Mouse (Mus musculus) forebrain, embryonic 14.5 days (tissue): ENCODE results near the gene Lce1c. TPM values are rescaled to one million over a fixed set of nuclear protein-coding genes. Genes with fewer than 3 reads are reported as not detected.

Experiments used
- ATAC-seq: fragments of 200-750 bp; cut with Nextera tagmentation; 2 replicates; pipeline ENCODE4 v1.8.0; 2017; ENCODE audit warnings: mild to moderate bottlenecking, moderate library complexity
- DNase-seq: peaks from one replicate; pipeline ENCODE4 v3.0.0-alpha.2; 2015; ENCODE audit warnings: low spot score
- H3K27ac ChIP-seq: fragments of 300-500 bp; sonication (generic); 2 replicates; pipeline ENCODE4 v1.5.1; 2014; ENCODE audit warnings: low read depth, mild to moderate bottlenecking, control low read depth, low read length, moderate library complexity
- H3K27me3 ChIP-seq: fragments of 300-500 bp; sonication (generic); replicated peaks from 2 replicates; pipeline ENCODE4 v1.6.1; 2014; ENCODE audit warnings: low read length, control low read depth, mixed read lengths; ENCODE audit not compliant: control insufficient read depth, insufficient read depth
- H3K36me3 ChIP-seq: fragments of 300-500 bp; sonication (generic); 2 replicates; pipeline ENCODE4 v1.6.1; 2014; ENCODE audit warnings: low read length, control low read depth; ENCODE audit not compliant: control insufficient read depth, insufficient read depth
- H3K4me1 ChIP-seq: fragments of 300-500 bp; sonication (generic); 2 replicates; pipeline ENCODE4 v1.6.1; 2014; ENCODE audit warnings: antibody characterized with exemption, low read length, control low read depth; ENCODE audit not compliant: control insufficient read depth, insufficient read depth
- H3K4me2 ChIP-seq: fragments of 300-500 bp; sonication (generic); 2 replicates; pipeline ENCODE4 v1.6.1; 2014; ENCODE audit warnings: mild to moderate bottlenecking, control low read depth, low read length
- H3K4me3 ChIP-seq: fragments of 300-500 bp; sonication (generic); 2 replicates; pipeline ENCODE4 v1.5.1; 2014; ENCODE audit warnings: low read depth, low read length, control low read depth
- H3K9ac ChIP-seq: fragments of 300-500 bp; sonication (generic); 2 replicates; pipeline ENCODE4 v1.6.1; 2014; ENCODE audit warnings: mild to moderate bottlenecking, low read length, control low read depth, moderate library complexity
- H3K9me3 ChIP-seq: fragments of 300-500 bp; sonication (generic); replicated peaks from 2 replicates; pipeline ENCODE4 v1.6.1; 2016; ENCODE audit warnings: low read length, control low read depth, mixed read lengths; ENCODE audit not compliant: control insufficient read depth
- WGBS: fragments of 180-500 bp; shearing (Covaris S2); extraction: QIAGEN DNeasy Blood & Tissue Kit; methylation state at CpG from one replicate; pipeline ENCODE4 v1.1.7; 2014; 5-methylcytosine and 5-hydroxymethylcytosine counted together
- polyA plus RNA-seq: library from polyadenylated mRNA; unstranded; fragments of >200 nt; fragmentation: Nextera tagmentation; extraction: Ambion mirVana; gene quantifications from 2 replicates; pipeline ENCODE4 v1.2.1, GENCODE M21; 2014

The Lce1c gene
- polyA plus RNA-seq, 1 experiment from 2014 or later: not detected

DNA sequence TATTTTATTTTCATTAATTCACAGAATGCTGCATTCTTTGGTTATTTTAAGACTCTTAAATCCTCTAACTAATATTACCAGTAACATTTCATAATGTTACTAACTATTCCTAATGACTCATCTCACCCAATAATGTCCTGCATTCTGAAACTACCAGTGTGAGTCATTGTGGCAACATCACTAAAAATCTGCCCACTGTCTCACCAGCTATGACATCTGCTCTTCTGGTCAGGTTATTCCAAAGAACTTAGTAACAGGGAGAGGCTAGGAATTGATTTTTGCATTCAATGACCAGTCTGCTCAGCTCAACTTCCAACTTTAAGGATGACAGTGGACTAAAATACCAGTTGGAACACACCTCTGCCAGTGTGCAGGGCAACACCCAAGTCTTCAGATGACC is 12.6 kb downstream of the Lce1c start:
- Histone ChIP-seq H3K4me1 (no peaks in the 10 kb centered on the region), H3K9ac (no peak overlapping the region), H3K4me2 (no peak overlapping the region), H3K36me3 (no peaks in the 10 kb centered on the region), H3K27me3 (no peaks in the 10 kb centered on the region), H3K9me3 (no peaks in the 10 kb centered on the region), H3K4me3 (no peak overlapping the region), H3K27ac (no peak overlapping the region)
- no peak for ATAC-seq
- no peak for DNase-seq

DNA sequence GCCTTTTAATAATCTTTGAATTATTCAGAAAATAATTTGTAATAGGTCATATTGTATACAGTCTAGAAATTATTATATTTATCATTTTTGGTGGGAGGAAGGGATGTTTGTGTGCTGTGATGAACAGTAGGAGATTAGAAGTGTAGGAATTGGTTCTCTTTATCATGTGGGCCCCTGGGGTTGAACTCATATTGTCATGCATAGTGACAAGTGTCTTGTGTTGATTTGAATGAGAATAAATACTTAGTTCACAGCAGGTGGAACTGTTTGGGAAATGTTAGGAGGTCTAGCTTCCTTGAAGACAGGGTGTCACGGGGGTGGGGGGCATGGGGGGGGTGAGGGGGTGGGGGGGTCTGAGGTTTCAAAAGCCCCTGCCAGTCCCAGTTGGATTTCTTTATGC is 15.6 kb downstream of the Lce1c start:
- Histone ChIP-seq H3K27ac (no peak overlapping the region), H3K4me3 (no peak overlapping the region), H3K4me2 (no peak overlapping the region), H3K27me3 (no peaks in the 10 kb centered on the region), H3K9ac (no peak overlapping the region), H3K9me3 (no peaks in the 10 kb centered on the region), H3K4me1 (no peaks in the 10 kb centered on the region), H3K36me3 (no peaks in the 10 kb centered on the region)
- 0% methylated on average over 1 of the region's 1 CpGs for WGBS
- ATAC-seq (no peak), DNase-seq (no peak)

- Histone ChIP-seq H3K4me3 (no peak within 1 kb of the TSS), H3K4me1 (no peaks in the 10 kb centered on the region), H3K27me3 (no peaks in the 10 kb centered on the region), H3K27ac (no peak within 1 kb of the TSS), H3K4me2 (no peak within 1 kb of the TSS), H3K9me3 (no peaks in the 10 kb centered on the region), H3K9ac (no peak within 1 kb of the TSS), H3K36me3 (no peaks in the 10 kb centered on the region)
- ATAC-seq (no peak), DNase-seq (no peak)
- WGBS: 84% methylated on average over 2 of the region's 2 CpGs
Measured at GRCm38 (mm10) chr3:92708974-92709373, 29.9 kb downstream of the Lce1c start, which contains the start of gene Lce1e. TSS of gene Lce1e (minus strand) at chr3:92709074.

- DNase-seq: no peak
- Histone ChIP-seq H3K9ac (no peak overlapping the region), H3K9me3 (no peaks in the 10 kb centered on the region), H3K4me2 (no peak overlapping the region), H3K27me3 (no peaks in the 10 kb centered on the region), H3K4me1 (no peaks in the 10 kb centered on the region), H3K27ac (no peak overlapping the region), H3K4me3 (no peak overlapping the region), H3K36me3 (no peaks in the 10 kb centered on the region)
- no peak for ATAC-seq
Measured at GRCm38 (mm10) chr3:92715122-92715521, 36.1 kb downstream of the Lce1c start.

DNA sequence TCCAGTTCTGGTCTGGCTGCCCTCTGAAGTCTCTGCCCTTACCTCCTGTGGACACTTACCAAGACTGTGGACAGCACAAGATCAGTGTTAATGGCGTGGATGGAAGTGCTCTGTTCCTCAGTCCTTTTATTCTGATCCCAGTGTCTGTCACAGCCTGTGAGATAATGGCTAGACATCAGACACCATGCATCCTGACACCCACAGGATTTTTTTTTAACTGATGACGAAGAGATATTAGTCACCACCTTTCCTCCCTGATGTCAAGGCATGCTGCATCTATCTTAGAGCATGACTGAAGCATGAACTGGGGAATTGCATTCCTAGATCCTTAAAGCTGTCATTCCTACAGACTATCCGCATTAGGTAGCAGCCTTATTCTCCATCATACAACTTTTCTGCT is 41.2 kb downstream of the Lce1c start, which contains the start of gene Lce1f:
Gene Lce1f, minus strand, starts transcription at position 101 of the 400 bp plus-strand sequence.
- H3K4me1 ChIP-seq: no peaks in the 10 kb centered on the region
- WGBS: 85% methylated on average over 3 of the region's 3 CpGs

DNA sequence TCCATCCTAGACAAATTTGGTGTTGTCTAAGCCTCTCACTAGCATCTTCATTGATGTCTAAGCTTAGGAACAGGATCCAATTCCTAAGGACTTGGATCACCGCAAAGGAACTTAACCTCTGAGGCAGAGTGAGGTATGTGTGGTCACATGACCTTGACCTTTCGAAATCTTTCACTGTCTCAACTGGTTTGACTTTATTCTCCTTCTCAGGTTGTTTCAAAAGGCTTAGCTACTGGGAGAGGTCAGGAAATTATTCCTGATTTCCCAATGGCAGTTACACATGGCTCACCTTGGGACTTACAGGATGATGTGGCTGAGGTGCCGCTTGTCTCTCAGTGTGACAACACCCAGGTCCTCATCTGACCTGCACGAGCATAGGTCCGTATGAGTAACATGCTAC is 43.6 kb downstream of the Lce1c start:
- no peaks in the 10 kb centered on the region for H3K27me3 ChIP-seq
- no peak overlapping the region for H3K4me2 ChIP-seq
- H3K27ac ChIP-seq: no peak overlapping the region
- H3K36me3 ChIP-seq: no peaks in the 10 kb centered on the region
- no peaks in the 10 kb centered on the region for H3K9me3 ChIP-seq
- DNase-seq (no peak), ATAC-seq (no peak)
- no peak overlapping the region for H3K9ac ChIP-seq
- H3K4me3 ChIP-seq: no peak overlapping the region
- H3K4me1 ChIP-seq: no peaks in the 10 kb centered on the region
- WGBS: 91% methylated on average over 5 of the region's 5 CpGs

More for the DNA sequence above, 41.2 kb downstream of the Lce1c start, which contains the start of gene Lce1f:
- H3K9me3 ChIP-seq: no peaks in the 10 kb centered on the region
- H3K36me3 ChIP-seq: no peaks in the 10 kb centered on the region
- no peak within 1 kb of the TSS for H3K4me3 ChIP-seq
- H3K27ac ChIP-seq: no peak within 1 kb of the TSS
- ATAC-seq (no peak), DNase-seq (no peak)
- no peaks in the 10 kb centered on the region for H3K27me3 ChIP-seq
- H3K4me2 ChIP-seq: no peak within 1 kb of the TSS
- no peak within 1 kb of the TSS for H3K9ac ChIP-seq

Other genes starting within 250 kb of the Lce1c start
- gene Gm9774, start 249.8 kb upstream of the Lce1c start, polyA plus RNA-seq: 4.3 and 6.3 TPM in 2 replicates
- not detected in 2 replicates for gene Sprr2k, start 246.7 kb upstream of the Lce1c start, polyA plus RNA-seq
- not detected in 2 replicates for gene Sprr1b, start 240.5 kb upstream of the Lce1c start, polyA plus RNA-seq
- not detected in 2 replicates for gene Sprr3, start 220.5 kb upstream of the Lce1c start, polyA plus RNA-seq
- gene Sprr1a, start 193.4 kb upstream of the Lce1c start, polyA plus RNA-seq: not detected in 2 replicates
- not detected in 2 replicates for gene Sprr4, start 178.8 kb upstream of the Lce1c start, polyA plus RNA-seq
- gene 2310046K23Rik, start 144.7 kb upstream of the Lce1c start, polyA plus RNA-seq: not detected in 2 replicates
- not detected in 2 replicates for gene Ivl, start 105.5 kb upstream of the Lce1c start, polyA plus RNA-seq
- not detected in 2 replicates for gene Smcp, start 90.2 kb upstream of the Lce1c start, polyA plus RNA-seq
- gene 2210017I01Rik, start 71.8 kb upstream of the Lce1c start, polyA plus RNA-seq: not detected in 2 replicates
- not detected in 2 replicates for gene Lce6a, start 57.6 kb upstream of the Lce1c start, polyA plus RNA-seq
- not detected in 2 replicates for gene Lce1a1, start 30.9 kb upstream of the Lce1c start, polyA plus RNA-seq
- gene Lce1b, start 22.3 kb upstream of the Lce1c start, polyA plus RNA-seq: not detected in 2 replicates
- gene Lce1a2, start 8.9 kb upstream of the Lce1c start, polyA plus RNA-seq: not detected in 2 replicates
- not detected in 2 replicates for gene Lce1d, start 8.0 kb downstream of the Lce1c start, polyA plus RNA-seq
- not detected in 2 replicates for gene Lce1e, start 29.8 kb downstream of the Lce1c start, polyA plus RNA-seq
- not detected in 2 replicates for gene Lce1f, start 41.1 kb downstream of the Lce1c start, polyA plus RNA-seq
- gene Gm38119, start 59.8 kb downstream of the Lce1c start, polyA plus RNA-seq: not detected in 2 replicates
- not detected in 2 replicates for gene Lce1g, start 73.1 kb downstream of the Lce1c start, polyA plus RNA-seq
- gene Lce1h, start 85.8 kb downstream of the Lce1c start, polyA plus RNA-seq: not detected in 2 replicates
- gene Lce1i, start 99.7 kb downstream of the Lce1c start, polyA plus RNA-seq: not detected in 2 replicates
- not detected in 2 replicates for gene Lce1j, start 111.3 kb downstream of the Lce1c start, polyA plus RNA-seq
- gene Lce1k, start 128.6 kb downstream of the Lce1c start, polyA plus RNA-seq: not detected in 2 replicates
- not detected in 2 replicates for gene Kprp, start 148.0 kb downstream of the Lce1c start, polyA plus RNA-seq
- gene Lce1l, start 172.0 kb downstream of the Lce1c start, polyA plus RNA-seq: not detected in 2 replicates
- gene 2310050C09Rik, start 191.0 kb downstream of the Lce1c start, polyA plus RNA-seq: not detected in 2 replicates
- not detected in 2 replicates for gene Lce3a, start 247.0 kb downstream of the Lce1c start, polyA plus RNA-seq